Mouse (Mus musculus) megakaryocyte, embryonic 14.5 days (primary cell): ENCODE data around the gene Gramd1b.

ENCODE experiments used
- FLI1 ChIP-seq: IDR thresholded peaks from 2 replicates; pipeline ENCODE4 v1.6.1; 2012; ENCODE audit warnings: low read length, inconsistent platforms, mixed read lengths
- GATA1 ChIP-seq: IDR thresholded peaks from 3 replicates; pipeline ENCODE4 v1.6.1; 2012; ENCODE audit warnings: mixed read lengths, low read length, inconsistent platforms, borderline replicate concordance

GRCm38 (mm10) chr9:40323773-40324172 is 207.4 kb downstream of the Gramd1b start:
- TF ChIP-seq FLI1: no peak
- no peak for TF ChIP-seq GATA1
